Comparison of ENCODE assay signal across 7 mouse cellular contexts in genomic region chr10:77116537-77117455, GRCm38 (mm10). TPM values are rescaled to one million over a fixed set of nuclear protein-coding genes. Genes with fewer than 3 reads are reported as not detected.
DNase-seq lines count a peak whose midpoint lies in the region; ATAC-seq and TF ChIP-seq lines count a peak whose summit lies in the region.

No protein-coding gene starts in this region.

- H3K9me3 ChIP-seq in neural tube, embryonic 11.5 days (ENCODE audit: control insufficient read depth, low read length), result no peaks in the 10 kb centered on the region
- H3K9me3 ChIP-seq in liver, embryonic 14.5 days (ENCODE audit: control insufficient read depth, low read length), result no peaks in the 10 kb centered on the region

- DNase-seq in neural tube, embryonic 11.5 days (ENCODE audit: low spot score), result no peak
- DNase-seq in neural tube, embryonic 10.5 days (ENCODE audit: extremely low spot score, low spot score), result no peak
- DNase-seq in heart, postnatal 14 days, result peak; percentile 26 to 28
- no peak for DNase-seq in liver, embryonic 14.5 days (ENCODE audit: low read depth in 3 of 3, low spot score in 3 of 3)
- DNase-seq in urinary bladder, adult 18-20 months (ENCODE audit: low spot score in 2 of 2), result no peak
- no peak for DNase-seq in right cerebral cortex, postnatal 4 days
- no peak for DNase-seq in gastrocnemius, adult 8-10 months (ENCODE audit: low spot score in 2 of 2)

- intact Hi-C loops in heart, postnatal 14 days (cut with DNase I), result no loop called here

- no peaks in the 10 kb centered on the region for H3K27me3 ChIP-seq in neural tube, embryonic 11.5 days (ENCODE audit: control insufficient read depth, insufficient read depth, low read length)
- no peaks in the 10 kb centered on the region for H3K27me3 ChIP-seq in liver, embryonic 14.5 days (ENCODE audit: control insufficient read depth, insufficient read depth, low read length)

- no peak for TF ChIP-seq EP300 in liver, embryonic 14.5 days (IDR thresholded peaks at IDR 0.05; ENCODE audit: low read depth)

- H3K36me3 ChIP-seq in neural tube, embryonic 11.5 days (ENCODE audit: control insufficient read depth, insufficient read depth, low read length), result no peaks in the 10 kb centered on the region
- H3K36me3 ChIP-seq in liver, embryonic 14.5 days (replicated peaks; ENCODE audit: control insufficient read depth, insufficient read depth, low read depth), result no peaks in the 10 kb centered on the region

- 0 out of 2 replicates have a peak overlapping the region, but pooled peaks have one; percentile 39 for H3K27ac ChIP-seq in neural tube, embryonic 11.5 days (ENCODE audit: low read depth, low read length)
- H3K27ac ChIP-seq in liver, embryonic 14.5 days, result no peak overlapping the region

- no peak; the same call in 1 of the 2 replicates for ATAC-seq in neural tube, embryonic 11.5 days (ENCODE audit: insufficient read depth, low FRiP score, low TSS enrichment)
- peak; percentile 38 for ATAC-seq in liver, embryonic 14.5 days (ENCODE audit: insufficient read depth)

- H3K4me3 ChIP-seq in neural tube, embryonic 11.5 days (ENCODE audit: low read depth, low read length), result no peak overlapping the region
- H3K4me3 ChIP-seq in liver, embryonic 14.5 days (ENCODE audit: insufficient read depth in 1 of 2, low read depth in 2 of 2, low read length in 2 of 2), result no peak overlapping the region

- TF ChIP-seq CTCF in liver, embryonic 14.5 days (IDR thresholded peaks at IDR 0.05; ENCODE audit: low read depth), result no peak

- WGBS in neural tube, embryonic 11.5 days, result 16% methylated on average over 4 of the region's 4 CpGs
- WGBS in liver, embryonic 14.5 days (ENCODE audit: insufficient replicate concordance), result 34% methylated on average over 4 of the region's 4 CpGs

- no peak overlapping the region for H3K4me2 ChIP-seq in neural tube, embryonic 11.5 days (ENCODE audit: low read depth)
- H3K4me2 ChIP-seq in liver, embryonic 14.5 days (ENCODE audit: low read depth), result no peak overlapping the region

- H3K9ac ChIP-seq in neural tube, embryonic 11.5 days (ENCODE audit: low read length), result no peak overlapping the region
- no peak overlapping the region for H3K9ac ChIP-seq in liver, embryonic 14.5 days (replicated peaks)

- peaks cover 8% of the 10 kb centered on the region; the same call in 1 of the 2 replicates for H3K4me1 ChIP-seq in neural tube, embryonic 11.5 days (ENCODE audit: control insufficient read depth, insufficient read depth, low read length)
- H3K4me1 ChIP-seq in liver, embryonic 14.5 days (replicated peaks; ENCODE audit: control insufficient read depth in 2 of 2, insufficient read depth in 2 of 2, low read length in 1 of 2), result peaks cover 0 to 8% of the 10 kb centered on the region in 2 experiments; a peak in 1 of 4 replicates

RNA-seq across cellular contexts. Expression of gene Col18a1, which starts 49.6 kb away (rescaled TPM):
- polyA plus RNA-seq in neural tube, embryonic 11.5 days (2014; fragmentation: Nextera tagmentation; extraction: Ambion mirVana), result 80.1 and 83.2 TPM in 2 replicates
- total RNA-seq in heart, postnatal 14 days (2021), result 10 to 100 TPM; 30.0 to 31.8 TPM
- 24.6 and 34.7 TPM in 2 replicates for polyA plus RNA-seq in liver, embryonic 14.5 days (2012; rRNA removed)
- polyA plus RNA-seq in liver, embryonic 14.5 days (2014; fragmentation: Nextera tagmentation; extraction: Ambion mirVana), result 31.4 and 41.2 TPM in 2 replicates
- 1 to 10 TPM; 2.2 to 5.9 (median 3.7) TPM for total RNA-seq in gastrocnemius, adult 8-10 months (2022)

Comparison
In these comparisons a context has a peak if more than half of its experiments do, and no peak if none do; other contexts are left out.
1. DNase-seq: peak in heart, postnatal 14 days (2 of 2); none in neural tube, embryonic 11.5 days (single experiment), neural tube, embryonic 10.5 days (single experiment), liver, embryonic 14.5 days (0 of 3), urinary bladder, adult 18-20 months (0 of 2), right cerebral cortex, postnatal 4 days (single experiment) and gastrocnemius, adult 8-10 months (0 of 2).
2. RNA of gene Col18a1, which starts 49.6 kb away (total RNA-seq): 30.0 to 31.8 TPM in heart, postnatal 14 days; 2.2 to 5.9 TPM in gastrocnemius, adult 8-10 months; every median in the first group is over 4 times any median in the second.